Mouse (Mus musculus): ENCODE measurements at regions not wholly inside any gene's neighbourhood (a gene's known extent, or its start where the extent isn't known, plus 50 kb on each side); places are given as distances from the start of the nearest gene placed in this dataset.

- TF ChIP-seq CTCF (IDR thresholded peaks at IDR 0.05; ENCODE audit: low read depth) (no peak), EP300 (optimal IDR thresholded peaks at IDR 0.05) (no peak)
Observed at GRCm38 (mm10) chr17:72688800-72689199, 84.4 kb upstream of the Alk start.
